In genomic region chrX:94431548-94432375, GRCm38 (mm10) we compare ENCODE assay signal across 9 mouse cellular contexts.
DNase-seq lines count a peak whose midpoint lies in the region; ATAC-seq and TF ChIP-seq lines count a peak whose summit lies in the region.
"Had no signal": no experiment of that assay in that cellular context is flagged by ENCODE, and none has a peak within 500 bp of the region (broad histone marks: within the 10 kb centered on the region; RNA-seq: fewer than 3 reads in every experiment).

No protein-coding gene starts in this region.

- no peak for TF ChIP-seq EP300 in liver, postnatal 0 days (IDR thresholded peaks at IDR 0.05; ENCODE audit: low read depth)
- TF ChIP-seq EP300 in stomach, postnatal 0 days (optimal IDR thresholded peaks at IDR 0.05), result no peak

- no peaks in the 10 kb centered on the region for H3K9me3 ChIP-seq in heart, embryonic 10.5 days
- H3K9me3 ChIP-seq in G1E (replicated peaks), result no peaks in the 10 kb centered on the region
- no peaks in the 10 kb centered on the region for H3K9me3 ChIP-seq in hindbrain, embryonic 15.5 days
- H3K9me3 ChIP-seq in liver, postnatal 0 days (ENCODE audit: low read length), result no peaks in the 10 kb centered on the region
- H3K9me3 ChIP-seq in stomach, postnatal 0 days (ENCODE audit: control insufficient read depth, low read length), result no peaks in the 10 kb centered on the region
- H3K9me3 ChIP-seq: embryonic facial prominence, embryonic 15.5 days had no signal

- TF ChIP-seq CTCF in G1E (IDR thresholded peaks at IDR 0.05; ENCODE audit: low read depth, low read length), result no peak
- peak; percentile 70 for TF ChIP-seq CTCF in liver, postnatal 0 days (IDR thresholded peaks at IDR 0.05; ENCODE audit: low read depth)
- peak; percentile 75 for TF ChIP-seq CTCF in stomach, postnatal 0 days (IDR thresholded peaks at IDR 0.05; ENCODE audit: low read depth)

- H3K36me3 ChIP-seq in heart, embryonic 10.5 days, result no peaks in the 10 kb centered on the region
- no peaks in the 10 kb centered on the region for H3K36me3 ChIP-seq in G1E (replicated peaks)
- H3K36me3 ChIP-seq in hindbrain, embryonic 15.5 days, result no peaks in the 10 kb centered on the region
- H3K36me3 ChIP-seq in liver, postnatal 0 days (replicated peaks; ENCODE audit: insufficient read depth, low read length), result no peaks in the 10 kb centered on the region
- no peaks in the 10 kb centered on the region for H3K36me3 ChIP-seq in stomach, postnatal 0 days (ENCODE audit: control insufficient read depth, insufficient read depth, low read length)
- H3K36me3 ChIP-seq: embryonic facial prominence, embryonic 15.5 days had no signal

- H3K9ac ChIP-seq in hindbrain, embryonic 15.5 days, result no peak overlapping the region
- H3K9ac ChIP-seq in liver, postnatal 0 days (replicated peaks), result no peak overlapping the region
- H3K9ac ChIP-seq in stomach, postnatal 0 days (ENCODE audit: low read length), result no peak overlapping the region
- H3K9ac ChIP-seq: embryonic facial prominence, embryonic 15.5 days had no signal

- WGBS in heart, embryonic 10.5 days, result 46% methylated on average over 9 of the region's 9 CpGs
- WGBS in hindbrain, embryonic 15.5 days, result 41% methylated on average over 9 of the region's 9 CpGs
- WGBS in liver, postnatal 0 days (ENCODE audit: insufficient replicate concordance), result 31% methylated on average over 9 of the region's 9 CpGs
- 35% methylated on average over 9 of the region's 9 CpGs for WGBS in stomach, postnatal 0 days

- peaks cover 17% of the 10 kb centered on the region; the same call in 1 of the 2 replicates for H3K27me3 ChIP-seq in heart, embryonic 10.5 days (ENCODE audit: insufficient read depth, poor library complexity, severe bottlenecking)
- H3K27me3 ChIP-seq in G1E (ENCODE audit: insufficient read depth, low read length), result no peaks in the 10 kb centered on the region
- H3K27me3 ChIP-seq in hindbrain, embryonic 15.5 days, result 0 out of 2 replicates have a peak, but pooled peaks cover 6% of the 10 kb centered on the region
- no peaks in the 10 kb centered on the region for H3K27me3 ChIP-seq in liver, postnatal 0 days (ENCODE audit: insufficient read depth, low read length)
- no peaks in the 10 kb centered on the region for H3K27me3 ChIP-seq in stomach, postnatal 0 days (ENCODE audit: control insufficient read depth, insufficient read depth, low read length)

- H3K27ac ChIP-seq in heart, embryonic 10.5 days, result no peak overlapping the region
- H3K27ac ChIP-seq in hindbrain, embryonic 15.5 days (replicated peaks), result no peak overlapping the region
- no peak overlapping the region for H3K27ac ChIP-seq in liver, postnatal 0 days (ENCODE audit: low read depth)
- no peak overlapping the region for H3K27ac ChIP-seq in stomach, postnatal 0 days (replicated peaks)
- H3K27ac ChIP-seq: embryonic facial prominence, embryonic 15.5 days had no signal

- H3K4me1 ChIP-seq in heart, embryonic 10.5 days, result no peaks in the 10 kb centered on the region
- no peaks in the 10 kb centered on the region for H3K4me1 ChIP-seq in G1E (ENCODE audit: insufficient read depth, low read depth, low read length)
- H3K4me1 ChIP-seq in hindbrain, embryonic 15.5 days (replicated peaks), result no peaks in the 10 kb centered on the region
- H3K4me1 ChIP-seq in liver, postnatal 0 days (ENCODE audit: insufficient read depth), result no peaks in the 10 kb centered on the region
- H3K4me1 ChIP-seq in stomach, postnatal 0 days (replicated peaks; ENCODE audit: control insufficient read depth, insufficient read depth), result no peaks in the 10 kb centered on the region
- H3K4me1 ChIP-seq: embryonic facial prominence, embryonic 15.5 days had no signal

- intact Hi-C loops in heart, postnatal 10 days (cut with DNase I), result loop anchor here (1.0 to 10.0 kb wide), 2 partner anchors 114 to 193 kb away; no protein-coding TSS in a partner anchor

- peak; percentile 15 to 32 for DNase-seq in heart, postnatal 10 days
- no peak for DNase-seq in heart, embryonic 10.5 days (ENCODE audit: low spot score)
- peak; percentile 1 for DNase-seq in G1E (ENCODE audit: low spot score)
- DNase-seq in c-Kit-positive CD71-positive TER-119-negative erythroid progenitor cells, embryonic 14.5 days (ENCODE audit: low read depth), result peak; percentile 20
- DNase-seq in liver, postnatal 0 days, result no peak
- DNase-seq in stomach, postnatal 0 days (ENCODE audit: low spot score), result peak; percentile 31
- DNase-seq in testis, postnatal 10 days (ENCODE audit: low spot score), result no peak

- no peak overlapping the region for H3K4me2 ChIP-seq in hindbrain, embryonic 15.5 days
- no peak overlapping the region for H3K4me2 ChIP-seq in liver, postnatal 0 days (ENCODE audit: low read depth, low read length)
- H3K4me2 ChIP-seq in stomach, postnatal 0 days (replicated peaks; ENCODE audit: low read depth), result no peak overlapping the region
- H3K4me2 ChIP-seq: embryonic facial prominence, embryonic 15.5 days had no signal

- ATAC-seq in G1E (ENCODE audit: extremely low read depth, insufficient number of reproducible peaks, low FRiP score, poor library complexity, severe bottlenecking), result peak; percentile 34; the same call in 1 of the 2 replicates
- peak; percentile 74; the same call in 1 of the 2 replicates for ATAC-seq in hindbrain, embryonic 15.5 days (ENCODE audit: low FRiP score, low read depth)
- ATAC-seq in liver, postnatal 0 days, result peak; percentile 40; the same call in 1 of the 2 replicates
- peak; percentile 53; the same call in 1 of the 2 replicates for ATAC-seq in stomach, postnatal 0 days (ENCODE audit: low FRiP score, low TSS enrichment)

- no peak overlapping the region for H3K4me3 ChIP-seq in heart, embryonic 10.5 days
- H3K4me3 ChIP-seq in G1E (ENCODE audit: low read depth, low read length), result no peak overlapping the region
- H3K4me3 ChIP-seq in hindbrain, embryonic 15.5 days, result no peak overlapping the region
- no peak overlapping the region for H3K4me3 ChIP-seq in liver, postnatal 0 days (ENCODE audit: low read depth, low read length)
- no peak overlapping the region for H3K4me3 ChIP-seq in stomach, postnatal 0 days (ENCODE audit: low read depth, low read length)
- H3K4me3 ChIP-seq: embryonic facial prominence, embryonic 15.5 days had no signal

Comparison
In these comparisons a context has a peak if more than half of its experiments do, and no peak if none do; other contexts are left out.
1. DNase-seq: peak in heart, postnatal 10 days (2 of 2), G1E (single experiment), c-Kit-positive CD71-positive TER-119-negative erythroid progenitor cells, embryonic 14.5 days (single experiment) and stomach, postnatal 0 days (single experiment); none in heart, embryonic 10.5 days (single experiment), liver, postnatal 0 days (single experiment) and testis, postnatal 10 days (single experiment).
2. Peak in every context shown above with its lines, with median percentiles within 50 percentile points of each other: ATAC-seq.